Mouse (Mus musculus) forebrain, embryonic 12.5 days (tissue): ENCODE measurements around the gene Dbil5. TPM values are rescaled to one million over a fixed set of nuclear protein-coding genes. Genes with fewer than 3 reads are reported as not detected.

Experiments
- ATAC-seq: fragments of 200-750 bp; cut with Nextera tagmentation; 2 replicates; pipeline ENCODE4 v1.8.0; 2017; ENCODE audit warnings: moderate TSS enrichment; ENCODE audit not compliant: low FRiP score
- H3K27ac ChIP-seq: fragments of 300-500 bp; sonication (generic); 2 replicates; pipeline ENCODE4 v1.5.1; 2016; ENCODE audit warnings: mild to moderate bottlenecking
- H3K27me3 ChIP-seq: fragments of 300-500 bp; sonication (generic); 2 replicates; pipeline ENCODE4 v1.6.1; 2016; ENCODE audit warnings: mild to moderate bottlenecking
- H3K36me3 ChIP-seq: fragments of 300-500 bp; sonication (generic); replicated peaks from 2 replicates; pipeline ENCODE4 v1.6.1; 2016; ENCODE audit warnings: mild to moderate bottlenecking
- H3K4me1 ChIP-seq: fragments of 300-500 bp; sonication (generic); 2 replicates; pipeline ENCODE4 v1.6.1; 2016
- H3K4me2 ChIP-seq: fragments of 300-500 bp; sonication (generic); 2 replicates; pipeline ENCODE4 v1.6.1; 2016; ENCODE audit warnings: mild to moderate bottlenecking, moderate library complexity
- H3K4me3 ChIP-seq: fragments of 300-500 bp; sonication (generic); replicated peaks from 2 replicates; pipeline ENCODE4 v1.5.1; 2016; ENCODE audit warnings: mild to moderate bottlenecking
- H3K9ac ChIP-seq: fragments of 300-500 bp; sonication (generic); 2 replicates; pipeline ENCODE4 v1.6.1; 2016; ENCODE audit warnings: mild to moderate bottlenecking
- H3K9me3 ChIP-seq: fragments of 300-500 bp; sonication (generic); 2 replicates; pipeline ENCODE4 v1.6.1; 2016
- WGBS: fragments of 180-500 bp; shearing (Covaris S2); methylation state at CpG from one replicate; pipeline ENCODE4 v1.1.7; 2016; 5-methylcytosine and 5-hydroxymethylcytosine counted together
- polyA plus RNA-seq: library from polyadenylated mRNA; unstranded; fragments of >200 nt; fragmentation: Nextera tagmentation; extraction: Ambion mirVana; gene quantifications from 2 replicates; pipeline ENCODE4 v1.2.1, GENCODE M21; 2016

The Dbil5 gene
- polyA plus RNA-seq, 1 experiment from 2014 or later = 0.84 TPM

GRCm38 (mm10) chr11:76261224-76261623, 43.8 kb downstream of the Dbil5 start:
- peaks cover 51% of the 10 kb centered on the region for H3K4me1 ChIP-seq
- H3K4me3 ChIP-seq = no peak overlapping the region
- no peak for ATAC-seq
- H3K36me3 ChIP-seq = peaks cover 13% of the 10 kb centered on the region; the same call in 1 of the 2 replicates
- no peaks in the 10 kb centered on the region for H3K9me3 ChIP-seq
- WGBS = 65% methylated on average over 12 of the region's 12 CpGs
- H3K27ac ChIP-seq = peak overlapping the region; percentile 38; the same call in 1 of the 2 replicates
- no peak overlapping the region for H3K4me2 ChIP-seq
- no peak overlapping the region for H3K9ac ChIP-seq
- H3K27me3 ChIP-seq = no peaks in the 10 kb centered on the region

GRCm38 (mm10) chr11:76262611-76263351, 45.4 kb downstream of the Dbil5 start:
- H3K36me3 ChIP-seq = peaks cover 5% of the 10 kb centered on the region; the same call in 1 of the 2 replicates
- peak overlapping the region; percentile 47 for H3K27ac ChIP-seq
- no peak overlapping the region for H3K4me3 ChIP-seq
- H3K9ac ChIP-seq = no peak overlapping the region
- peaks cover 65% of the 10 kb centered on the region for H3K4me1 ChIP-seq
- peak; percentile 40; the same call in 1 of the 2 replicates for ATAC-seq
- no peaks in the 10 kb centered on the region for H3K9me3 ChIP-seq
- H3K27me3 ChIP-seq = no peaks in the 10 kb centered on the region
- peak overlapping the region; percentile 6; the same call in 1 of the 2 replicates for H3K4me2 ChIP-seq
- WGBS = 9% methylated on average over 19 of the region's 19 CpGs

GRCm38 (mm10) chr11:76267550-76267949, 50.1 kb downstream of the Dbil5 start:
- no peaks in the 10 kb centered on the region for H3K9me3 ChIP-seq
- no peak for ATAC-seq
- H3K4me3 ChIP-seq = no peak overlapping the region
- 0 out of 2 replicates have a peak overlapping the region, but pooled peaks have one; percentile 12 for H3K9ac ChIP-seq
- 23% methylated on average over 7 of the region's 7 CpGs for WGBS
- H3K36me3 ChIP-seq = peaks cover 12% of the 10 kb centered on the region; the same call in 1 of the 2 replicates
- peak overlapping the region; percentile 75 for H3K27ac ChIP-seq
- peaks cover 44% of the 10 kb centered on the region for H3K4me1 ChIP-seq
- H3K4me2 ChIP-seq = no peak overlapping the region
- H3K27me3 ChIP-seq = no peaks in the 10 kb centered on the region

GRCm38 (mm10) chr11:76268001-76268459, 50.6 kb downstream of the Dbil5 start:
- Histone ChIP-seq H3K27ac (peak overlapping the region; percentile 75), H3K36me3 (peaks cover 16% of the 10 kb centered on the region; the same call in 1 of the 2 replicates), H3K4me1 (peaks cover 40% of the 10 kb centered on the region), H3K4me2 (no peak overlapping the region), H3K4me3 (no peak overlapping the region), H3K9ac (peak overlapping the region; percentile 25), H3K9me3 (no peaks in the 10 kb centered on the region), H3K27me3 (no peaks in the 10 kb centered on the region)
- 11% methylated on average over 5 of the region's 5 CpGs for WGBS
- peak; percentile 37; the same call in 1 of the 2 replicates for ATAC-seq

Other genes starting within 250 kb of the Dbil5 start
- gene 1700016K19Rik, start 217.7 kb upstream of the Dbil5 start, polyA plus RNA-seq = 0.59 and 1.4 TPM in 2 replicates
- 11.7 and 13.2 TPM in 2 replicates for gene Rflnb, start 189.8 kb upstream of the Dbil5 start, polyA plus RNA-seq
- gene Vps53, start 38.0 kb upstream of the Dbil5 start, polyA plus RNA-seq = 51.9 and 55.2 TPM in 2 replicates
- 25.4 and 26.7 TPM in 2 replicates for gene Fam57a, start 37.9 kb upstream of the Dbil5 start, polyA plus RNA-seq
- 31.9 and 35.3 TPM in 2 replicates for gene Gemin4, start 56 bp downstream of the Dbil5 start, polyA plus RNA-seq
- 20.0 and 22.2 TPM in 2 replicates for gene Mrm3, start 26.1 kb downstream of the Dbil5 start, polyA plus RNA-seq
- 123 and 125 TPM in 2 replicates for gene Glod4, start 26.1 kb downstream of the Dbil5 start, polyA plus RNA-seq
- 48.4 and 58.6 TPM in 2 replicates for gene Nxn, start 181.5 kb downstream of the Dbil5 start, polyA plus RNA-seq
- gene Timm22, start 189.3 kb downstream of the Dbil5 start, polyA plus RNA-seq = 103 and 109 TPM in 2 replicates